8 mouse cellular contexts compared by ENCODE assay signal in genomic region chr13:48966851-48967821, GRCm38 (mm10). TPM values are rescaled to one million over a fixed set of nuclear protein-coding genes. Genes with fewer than 3 reads are reported as not detected.
DNase-seq lines count a peak whose midpoint lies in the region; ATAC-seq and TF ChIP-seq lines count a peak whose summit lies in the region.

No protein-coding gene starts in this region.

- H3K4me1 ChIP-seq in embryonic facial prominence, embryonic 14.5 days (ENCODE audit: control insufficient read depth, insufficient read depth, low read length): peaks cover 28% of the 10 kb centered on the region
- peaks cover 15% of the 10 kb centered on the region for H3K4me1 ChIP-seq in limb, embryonic 14.5 days (ENCODE audit: control insufficient read depth, insufficient read depth, low read length)
- peaks cover 19% of the 10 kb centered on the region for H3K4me1 ChIP-seq in midbrain, postnatal 0 days (ENCODE audit: insufficient read depth, low read length)

- 0 out of 2 replicates have a peak, but pooled peaks have one; percentile 7 for TF ChIP-seq POLR2A in limb, embryonic 14.5 days (IDR thresholded peaks at IDR 0.05; ENCODE audit: borderline replicate concordance, extremely low read depth, insufficient read depth, insufficient read length)

- peak overlapping the region; percentile 91 for H3K4me3 ChIP-seq in embryonic facial prominence, embryonic 14.5 days (ENCODE audit: low read depth, low read length)
- H3K4me3 ChIP-seq in limb, embryonic 14.5 days (replicated peaks; ENCODE audit: low read length): peak overlapping the region; percentile 88
- peak overlapping the region; percentile 65 for H3K4me3 ChIP-seq in midbrain, postnatal 0 days (ENCODE audit: low read depth, low read length)

- no peaks in the 10 kb centered on the region for H3K9me3 ChIP-seq in embryonic facial prominence, embryonic 14.5 days (ENCODE audit: control insufficient read depth, low read length)
- H3K9me3 ChIP-seq in limb, embryonic 14.5 days (ENCODE audit: control insufficient read depth, low read length): no peaks in the 10 kb centered on the region
- H3K9me3 ChIP-seq in midbrain, postnatal 0 days (ENCODE audit: low read length): no peaks in the 10 kb centered on the region

- WGBS in embryonic facial prominence, embryonic 14.5 days: under 1% methylated on average over 27 of the region's 58 CpGs
- WGBS in limb, embryonic 14.5 days: 1% methylated on average over 52 of the region's 58 CpGs
- WGBS in midbrain, postnatal 0 days: under 1% methylated on average over 54 of the region's 58 CpGs

- peak; percentile 27; the same call in 1 of the 2 replicates for TF ChIP-seq CTCF in midbrain, postnatal 0 days (IDR thresholded peaks at IDR 0.05)

- peak; percentile 61 to 71 for DNase-seq in B cell, adult 2 months
- DNase-seq in adrenal gland, postnatal 36 days: peak; percentile 63
- DNase-seq in embryonic facial prominence, embryonic 14.5 days (ENCODE audit: low spot score): peak; percentile 41
- peak; percentile 33 for DNase-seq in heart, adult 8-10 months (ENCODE audit: low spot score)
- DNase-seq in kidney, adult 8-10 months: peak; percentile 44 to 51
- DNase-seq in limb, embryonic 14.5 days (ENCODE audit: low spot score): no peak
- DNase-seq in midbrain, postnatal 0 days (ENCODE audit: low spot score): peak; percentile 33
- peak; percentile 61 to 85 for DNase-seq in spleen, postnatal 4 days (ENCODE audit: low spot score in 2 of 2)

- peak overlapping the region; percentile 97 for H3K27ac ChIP-seq in embryonic facial prominence, embryonic 14.5 days (replicated peaks; ENCODE audit: low read depth, low read length)
- H3K27ac ChIP-seq in limb, embryonic 14.5 days (replicated peaks; ENCODE audit: low read depth, low read length): peak overlapping the region; percentile 95
- peak overlapping the region; percentile 96 for H3K27ac ChIP-seq in midbrain, postnatal 0 days (ENCODE audit: low read depth, low read length)

- no peaks in the 10 kb centered on the region for H3K27me3 ChIP-seq in embryonic facial prominence, embryonic 14.5 days (replicated peaks; ENCODE audit: control insufficient read depth, insufficient read depth, low read length)
- H3K27me3 ChIP-seq in limb, embryonic 14.5 days (ENCODE audit: control insufficient read depth, insufficient read depth, low read length): no peaks in the 10 kb centered on the region
- H3K27me3 ChIP-seq in midbrain, postnatal 0 days (ENCODE audit: insufficient read depth, low read length): no peaks in the 10 kb centered on the region

- ATAC-seq in embryonic facial prominence, embryonic 14.5 days (ENCODE audit: low read depth): no peak
- ATAC-seq in limb, embryonic 14.5 days (ENCODE audit: low FRiP score, low read depth): no peak
- peak; percentile 28 for ATAC-seq in midbrain, postnatal 0 days (ENCODE audit: low FRiP score)

- 0 out of 2 replicates have a peak, but pooled peaks cover 5% of the 10 kb centered on the region for H3K36me3 ChIP-seq in embryonic facial prominence, embryonic 14.5 days (ENCODE audit: control insufficient read depth, insufficient read depth, low read length)
- no peaks in the 10 kb centered on the region for H3K36me3 ChIP-seq in limb, embryonic 14.5 days (ENCODE audit: control insufficient read depth, insufficient read depth, low read length)
- H3K36me3 ChIP-seq in midbrain, postnatal 0 days (ENCODE audit: insufficient read depth, low read length): no peaks in the 10 kb centered on the region

- peak overlapping the region; percentile 93 for H3K4me2 ChIP-seq in embryonic facial prominence, embryonic 14.5 days (ENCODE audit: low read depth, low read length)
- H3K4me2 ChIP-seq in limb, embryonic 14.5 days (replicated peaks; ENCODE audit: low read depth, low read length, severe bottlenecking): peak overlapping the region; percentile 93
- H3K4me2 ChIP-seq in midbrain, postnatal 0 days (ENCODE audit: low read depth, low read length, poor library complexity, severe bottlenecking): peak overlapping the region; percentile 81

- peak overlapping the region; percentile 97 for H3K9ac ChIP-seq in embryonic facial prominence, embryonic 14.5 days (ENCODE audit: low read depth, low read length)
- H3K9ac ChIP-seq in limb, embryonic 14.5 days (ENCODE audit: low read depth, low read length, severe bottlenecking): peak overlapping the region; percentile 94
- peak overlapping the region; percentile 94 for H3K9ac ChIP-seq in midbrain, postnatal 0 days (replicated peaks; ENCODE audit: low read length, poor library complexity, severe bottlenecking)

RNA-seq across cellular contexts. Expression of gene Fam120a, which starts 0.7 kb away (rescaled TPM):
- 100 to 1,000 TPM; 182 to 184 TPM for total RNA-seq in adrenal gland, postnatal 36 days (2021)
- polyA plus RNA-seq in embryonic facial prominence, embryonic 14.5 days (2014; fragmentation: Nextera tagmentation; extraction: Ambion mirVana): 38.3 and 39.7 TPM in 2 replicates
- 100 to 1,000 TPM in 3 of 4 experiments, 10 to 100 TPM in 1; 97.4 to 114 (median 105) TPM for total RNA-seq in heart, adult 8-10 months (2022)
- 104 and 111 TPM in 2 replicates for polyA plus RNA-seq in limb, embryonic 14.5 days (2012; rRNA removed)
- polyA plus RNA-seq in limb, embryonic 14.5 days (2014; fragmentation: Nextera tagmentation; extraction: Ambion mirVana): 37.1 and 37.6 TPM in 2 replicates
- 45.6 and 58.3 TPM in 2 replicates for total RNA-seq in midbrain, postnatal 0 days (2014; rRNA removed)
- polyA plus RNA-seq in midbrain, postnatal 0 days (2015; fragmentation: Nextera tagmentation; extraction: Ambion mirVana): 8.5 and 9.5 TPM in 2 replicates
